Mouse (Mus musculus): ENCODE measurements around the gene Evi5.

DNA sequence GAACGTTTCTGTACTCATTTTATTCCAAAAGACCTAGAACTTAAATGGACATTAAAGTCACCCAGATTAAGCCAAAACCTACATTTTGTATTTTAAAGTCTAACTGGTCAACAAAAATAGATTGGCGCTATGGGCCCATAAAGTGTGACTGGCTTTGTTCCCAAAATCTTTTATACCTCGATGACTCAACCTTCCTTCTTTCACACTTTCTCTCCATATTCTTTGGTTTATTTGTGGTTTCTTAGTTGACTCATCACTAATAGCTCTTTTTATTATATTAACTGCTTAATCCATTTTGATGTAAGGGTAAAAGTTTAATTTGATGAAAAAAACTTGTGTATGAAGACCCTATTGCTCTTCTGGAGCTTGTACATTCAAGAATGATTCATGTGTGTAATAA lies 43.6 kb downstream of the Evi5 start:
- TF ChIP-seq CTCF (IDR thresholded peaks at IDR 0.05; ENCODE audit: borderline replicate concordance, insufficient read depth, low read depth, low read length) = no peak
- TF ChIP-seq POLR2A (IDR thresholded peaks at IDR 0.05; ENCODE audit: borderline replicate concordance, insufficient read depth, low read length) = no peak
